Mouse (Mus musculus): ENCODE measurements around the gene Fgf4.

DNA sequence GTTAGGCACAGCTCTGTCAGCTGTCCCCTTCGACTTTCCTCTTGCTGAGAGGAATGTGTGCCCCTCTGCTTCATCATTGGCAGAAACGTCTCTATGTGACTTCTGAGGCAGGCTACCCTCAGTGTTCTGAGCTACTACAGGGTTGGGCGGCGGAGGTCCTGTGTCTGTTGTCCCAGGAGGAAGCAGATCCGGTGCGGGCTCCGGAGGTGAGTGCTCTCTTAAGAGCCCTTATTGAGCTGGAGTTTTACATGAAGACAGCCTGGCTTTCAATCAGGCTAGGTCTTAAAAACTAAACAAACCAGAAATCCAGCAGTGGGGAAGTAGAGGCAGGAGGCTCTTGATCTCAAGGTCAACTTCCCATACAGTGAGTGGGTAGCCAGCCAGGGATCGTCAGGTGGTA lies 20.4 kb downstream of the Fgf4 start:
- TF ChIP-seq CTCF (IDR thresholded peaks at IDR 0.05; ENCODE audit: insufficient read depth, low read length) (no peak), POLR2A (IDR thresholded peaks at IDR 0.05; ENCODE audit: borderline replicate concordance, extremely low read depth, low read depth, low read length) (no peak)

Measured in lung, adult 2 months (tissue).